Mouse (Mus musculus) CH12.LX (cell line): Measurements from ENCODE around the gene Hao2. TPM values are rescaled to one million over a fixed set of nuclear protein-coding genes. Genes with fewer than 3 reads are reported as not detected.

Experiments
- DNase-seq: peaks from one replicate; pipeline ENCODE4 v3.0.0-alpha.2; 2013; ENCODE audit errors: extremely low read depth
- H3K27ac ChIP-seq: 2 replicates; pipeline ENCODE4 v1.5.1; 2012; ENCODE audit warnings: low read depth, mild to moderate bottlenecking, control low read depth, moderate library complexity; ENCODE audit not compliant: insufficient read depth
- H3K27me3 ChIP-seq: replicated peaks from 2 replicates; pipeline ENCODE3; 2012; ENCODE audit warnings: inconsistent platforms
- H3K36me3 ChIP-seq, 2 experiments: replicated peaks in 1 of 2; 2 replicates each; pipeline versions ENCODE3 to v1.6.1; 2012; ENCODE audit warnings: inconsistent platforms in 1 of 2, low read length in 1 of 2, mild to moderate bottlenecking in 1 of 2, mixed read lengths in 1 of 2, moderate library complexity in 1 of 2; ENCODE audit not compliant: control insufficient read depth in 1 of 2, insufficient read depth in 1 of 2
- H3K4me1 ChIP-seq, 2 experiments: 2 replicates each; pipeline ENCODE4 v1.6.1; 2012; ENCODE audit warnings: inconsistent platforms in 1 of 2, moderate library complexity in 1 of 2; ENCODE audit not compliant: insufficient read depth in 2 of 2, control insufficient read depth in 1 of 2
- H3K4me2 ChIP-seq: 2 replicates; pipeline ENCODE4 v1.6.1; 2012; ENCODE audit warnings: low read depth, mild to moderate bottlenecking, control low read depth; ENCODE audit not compliant: poor library complexity, insufficient read depth, severe bottlenecking
- H3K4me3 ChIP-seq, 3 experiments: fragments of 150-350 bp in 1 of 3; sonication (generic) in 1 of 3; replicated peaks in 1 of 3; 2 replicates each; pipeline versions ENCODE3 to v1.5.1; 2011 to 2012; ENCODE audit warnings: low read depth in 2 of 3, low read length in 2 of 3, mild to moderate bottlenecking in 2 of 3, moderate library complexity in 2 of 3, control low read depth in 1 of 3, improper control_type of control experiment in 1 of 3, inconsistent platforms in 1 of 3, mixed read lengths in 1 of 3; ENCODE audit not compliant: poor library complexity in 1 of 3
- H3K79me2 ChIP-seq: replicated peaks from 2 replicates; pipeline ENCODE4 v1.6.1; 2012; ENCODE audit warnings: mild to moderate bottlenecking, moderate library complexity; ENCODE audit not compliant: control insufficient read depth, poor library complexity, insufficient read depth, severe bottlenecking; ENCODE audit errors: extremely low read depth
- H3K9ac ChIP-seq: 2 replicates; pipeline ENCODE4 v1.6.1; 2012; ENCODE audit warnings: low read depth, mild to moderate bottlenecking, control low read depth, moderate library complexity; ENCODE audit not compliant: insufficient read depth
- H3K9me3 ChIP-seq: replicated peaks from 2 replicates; pipeline ENCODE3; 2012; ENCODE audit warnings: low read length, inconsistent platforms, mixed read lengths
- CHD2 ChIP-seq: IDR thresholded peaks from 2 replicates; pipeline ENCODE4 v1.6.1; 2011; ENCODE audit warnings: low read length, improper control_type of control experiment
- ELF1 ChIP-seq: IDR thresholded peaks from 2 replicates; pipeline ENCODE4 v1.6.1; 2014; ENCODE audit warnings: low read depth, mild to moderate bottlenecking, inconsistent platforms, low read length, improper control_type of control experiment
- EP300 ChIP-seq: IDR thresholded peaks from 2 replicates; pipeline ENCODE4 v1.6.1; 2011; ENCODE audit warnings: low read length, improper control_type of control experiment
- ETS1 ChIP-seq: conservative IDR thresholded peaks from 2 replicates; pipeline ENCODE4 v1.6.1; 2012; ENCODE audit warnings: low read depth, mild to moderate bottlenecking, inconsistent platforms, low read length, improper control_type of control experiment, moderate library complexity
- GABPA ChIP-seq: IDR thresholded peaks from 2 replicates; pipeline ENCODE4 v1.6.1; 2012; ENCODE audit warnings: low read depth, low read length, improper control_type of control experiment, inconsistent platforms; ENCODE audit not compliant: insufficient replicate concordance
- HCFC1 ChIP-seq: IDR thresholded peaks from 2 replicates; pipeline ENCODE4 v1.6.1; 2012; ENCODE audit warnings: low read depth, mild to moderate bottlenecking, inconsistent platforms, low read length, improper control_type of control experiment
- IRF4 ChIP-seq: IDR thresholded peaks from 2 replicates; pipeline ENCODE4 v1.6.1; 2014; ENCODE audit warnings: low read depth, mild to moderate bottlenecking, inconsistent platforms, low read length, improper control_type of control experiment
- JUN ChIP-seq: IDR thresholded peaks from 2 replicates; pipeline ENCODE4 v1.6.1; 2011; ENCODE audit warnings: low read depth, mild to moderate bottlenecking, low read length, improper control_type of control experiment, moderate library complexity; ENCODE audit not compliant: insufficient read depth
- JUND ChIP-seq: conservative IDR thresholded peaks from 2 replicates; pipeline ENCODE4 v1.6.1; 2011; ENCODE audit warnings: low read depth, low read length, improper control_type of control experiment
- MAFK ChIP-seq: IDR thresholded peaks from 2 replicates; pipeline ENCODE4 v1.6.1; 2011; ENCODE audit warnings: low read length, improper control_type of control experiment; ENCODE audit not compliant: insufficient replicate concordance
- MAX ChIP-seq: IDR thresholded peaks from 2 replicates; pipeline ENCODE4 v1.6.1; 2011; ENCODE audit warnings: low read length, improper control_type of control experiment
- MAZ ChIP-seq: IDR thresholded peaks from 2 replicates; pipeline ENCODE4 v1.6.1; 2012; ENCODE audit warnings: low read depth, mild to moderate bottlenecking, inconsistent platforms, low read length, improper control_type of control experiment, moderate library complexity
- MYC ChIP-seq: IDR thresholded peaks from 2 replicates; pipeline ENCODE4 v1.6.1; 2011; ENCODE audit warnings: low read depth, mild to moderate bottlenecking, improper control_type of control experiment, low read length
- NELFE ChIP-seq: IDR thresholded peaks from 2 replicates; pipeline ENCODE4 v1.6.1; 2011; ENCODE audit warnings: low read depth, low read length, improper control_type of control experiment
- NRF1 ChIP-seq: IDR thresholded peaks from 2 replicates; pipeline ENCODE4 v1.6.1; 2014; ENCODE audit warnings: low read depth, mild to moderate bottlenecking, inconsistent platforms, low read length, improper control_type of control experiment, moderate library complexity
- POLR2A ChIP-seq: IDR thresholded peaks from 2 replicates; pipeline ENCODE4 v1.6.1; 2011; ENCODE audit warnings: low read depth, mild to moderate bottlenecking, improper control_type of control experiment, low read length
- POLR2AphosphoS2 ChIP-seq: IDR thresholded peaks from 2 replicates; pipeline ENCODE4 v1.6.1; 2011; ENCODE audit warnings: low read depth, low read length, improper control_type of control experiment
- RAD21 ChIP-seq: IDR thresholded peaks from 2 replicates; pipeline ENCODE4 v1.6.1; 2011; ENCODE audit warnings: low read depth, mild to moderate bottlenecking, low read length, improper control_type of control experiment, moderate library complexity
- SIN3A ChIP-seq: IDR thresholded peaks from 2 replicates; pipeline ENCODE4 v1.6.1; 2012; ENCODE audit warnings: low read length, improper control_type of control experiment, inconsistent platforms
- SMC3 ChIP-seq: IDR thresholded peaks from 2 replicates; pipeline ENCODE4 v1.6.1; 2011; ENCODE audit warnings: low read depth, low read length, improper control_type of control experiment
- TBP ChIP-seq: conservative IDR thresholded peaks from 2 replicates; pipeline ENCODE4 v1.6.1; 2011; ENCODE audit warnings: low read depth, low read length, improper control_type of control experiment
- UBTF ChIP-seq: IDR thresholded peaks from 2 replicates; pipeline ENCODE4 v1.6.1; 2012; ENCODE audit warnings: low read depth, mild to moderate bottlenecking, inconsistent platforms, low read length, improper control_type of control experiment, moderate library complexity
- USF1 ChIP-seq: IDR thresholded peaks from 2 replicates; pipeline ENCODE4 v1.6.1; 2014; ENCODE audit warnings: low read depth, mild to moderate bottlenecking, inconsistent platforms, low read length, improper control_type of control experiment
- USF2 ChIP-seq: conservative IDR thresholded peaks from 2 replicates; pipeline ENCODE4 v1.6.1; 2011; ENCODE audit warnings: low read depth, low read length, improper control_type of control experiment
- ZKSCAN1 ChIP-seq: IDR thresholded peaks from 2 replicates; pipeline ENCODE4 v1.6.1; 2012; ENCODE audit warnings: low read depth, inconsistent platforms, low read length, improper control_type of control experiment, borderline replicate concordance
- ZMIZ1 ChIP-seq: IDR thresholded peaks from 2 replicates; pipeline ENCODE4 v1.6.1; 2012; ENCODE audit warnings: low read depth, mild to moderate bottlenecking, inconsistent platforms, low read length, improper control_type of control experiment
- ZNF384 ChIP-seq: IDR thresholded peaks from 2 replicates; pipeline ENCODE4 v1.6.1; 2012; ENCODE audit warnings: low read depth, low read length, improper control_type of control experiment, inconsistent platforms
- dilution Hi-C: fragments of 300-500 bp; cut with MboI; formaldehyde crosslinking; loops from 2 replicates; pipeline ENCODE4 v1.14.3; 2020; ENCODE audit warnings: low sequenced_read_pairs; ENCODE audit not compliant: extremely low pct_unique_long_range_greater_than_20kb, extremely low pct_ligation_motif_present
- in situ Hi-C: fragments of 300-500 bp; cut with MboI; formaldehyde crosslinking; loops from 3 replicates; pipeline ENCODE4 v1.14.3; 2019; ENCODE audit warnings: low sequenced_read_pairs, low pct_ligation_motif_present, low pct_unique_long_range_greater_than_20kb, mixed read lengths
- polyA plus RNA-seq: library from polyadenylated mRNA; unstranded; fragments of >175 nt; gene quantifications from 2 replicates; pipeline ENCODE4 v1.2.1, GENCODE M21; 2012; ENCODE audit warnings: low read depth; ENCODE audit not compliant: insufficient read length
- total RNA-seq, 2 experiments: library from RNA; depleted of rRNA; stranded (reverse); fragments of 300-350 nt in 1 of 2; fragments of >200 nt in 1 of 2; gene quantifications; 2 replicates each; pipeline ENCODE4 v1.2.3; 2012 to 2014

The Hao2 gene
- total and polyA plus RNA-seq, 3 experiments: not detected

GRCm38 (mm10) chr3:98936446-98936845 lies 43.4 kb upstream of the Hao2 start:
- Histone ChIP-seq H3K27ac (no peak overlapping the region), H3K9me3 (no peaks in the 10 kb centered on the region), H3K4me3 (no peak overlapping the region), H3K4me2 (no peak overlapping the region), H3K9ac (no peak overlapping the region), H3K79me2 (no peaks in the 10 kb centered on the region), H3K4me1 (no peaks in the 10 kb centered on the region), H3K27me3 (no peaks in the 10 kb centered on the region), H3K36me3 (no peaks in the 10 kb centered on the region)
- dilution Hi-C loops (no loop called here), in situ Hi-C loops (no loop called here)
- no peak for DNase-seq
- no peak for TF ChIP-seq JUND
- no peak for TF ChIP-seq POLR2A
- TF ChIP-seq NELFE: no peak
- no peak for TF ChIP-seq MYC
- TF ChIP-seq HCFC1: no peak
- no peak for TF ChIP-seq MAFK
- no peak for TF ChIP-seq ETS1
- no peak for TF ChIP-seq GABPA
- no peak for TF ChIP-seq SMC3
- no peak for TF ChIP-seq ZMIZ1
- TF ChIP-seq ZKSCAN1: no peak
- TF ChIP-seq UBTF: no peak
- no peak for TF ChIP-seq JUN
- no peak for TF ChIP-seq IRF4
- no peak for TF ChIP-seq TBP
- TF ChIP-seq ZNF384: no peak
- TF ChIP-seq RAD21: no peak
- TF ChIP-seq MAZ: no peak
- TF ChIP-seq SIN3A: no peak

GRCm38 (mm10) chr3:98934601-98935000 lies 41.6 kb upstream of the Hao2 start:
- DNase-seq: no peak
- in situ Hi-C loops (no loop called here), dilution Hi-C loops (no loop called here)

More at GRCm38 (mm10) chr3:98934601-98935000, 41.6 kb upstream of the Hao2 start:
- no peaks in the 10 kb centered on the region for H3K27me3 ChIP-seq
- H3K9me3 ChIP-seq: no peaks in the 10 kb centered on the region
- no peak for TF ChIP-seq SIN3A
- TF ChIP-seq MAZ: no peak
- TF ChIP-seq NRF1: no peak
- no peak for TF ChIP-seq POLR2AphosphoS2
- TF ChIP-seq ZMIZ1: no peak
- TF ChIP-seq EP300: no peak
- TF ChIP-seq MAX: no peak
- TF ChIP-seq ELF1: no peak
- no peak for TF ChIP-seq USF2
- no peak for TF ChIP-seq HCFC1
- no peak for TF ChIP-seq USF1
- no peak for TF ChIP-seq CHD2
- H3K9ac ChIP-seq: no peak overlapping the region
- no peak overlapping the region for H3K4me3 ChIP-seq
- H3K36me3 ChIP-seq: no peaks in the 10 kb centered on the region
- H3K27ac ChIP-seq: no peak overlapping the region
- no peaks in the 10 kb centered on the region for H3K4me1 ChIP-seq
- no peaks in the 10 kb centered on the region for H3K79me2 ChIP-seq
- no peak overlapping the region for H3K4me2 ChIP-seq
